Mouse (Mus musculus) heart, embryonic 15.5 days (tissue): ENCODE data around the gene Slc28a3. TPM values are rescaled to one million over a fixed set of nuclear protein-coding genes. Genes with fewer than 3 reads are reported as not detected.

ENCODE experiments used
- polyA plus RNA-seq: library from polyadenylated mRNA; unstranded; fragments of >200 nt; fragmentation: Nextera tagmentation; extraction: Ambion mirVana; gene quantifications from 2 replicates; pipeline ENCODE4 v1.2.1, GENCODE M21; 2015

Gene Slc28a3
- polyA plus RNA-seq, 1 experiment from 2014 or later: 0.05 TPM

Other genes with a start within 250 kb of the Slc28a3 start
- gene 2210016F16Rik, start 225.7 kb downstream of the Slc28a3 start, polyA plus RNA-seq: 26.3 and 27.7 TPM in 2 replicates
- 18.5 and 19.2 TPM in 2 replicates for gene Rmi1, start 208.6 kb downstream of the Slc28a3 start, polyA plus RNA-seq
- gene Hnrnpk, start 207.5 kb downstream of the Slc28a3 start, polyA plus RNA-seq: 888 and 900 TPM in 2 replicates
- gene Ntrk2, start 195.7 kb upstream of the Slc28a3 start, polyA plus RNA-seq: 4.8 and 8.8 TPM in 2 replicates